Mouse (Mus musculus): ENCODE measurements around the gene Fam89a.

DNA sequence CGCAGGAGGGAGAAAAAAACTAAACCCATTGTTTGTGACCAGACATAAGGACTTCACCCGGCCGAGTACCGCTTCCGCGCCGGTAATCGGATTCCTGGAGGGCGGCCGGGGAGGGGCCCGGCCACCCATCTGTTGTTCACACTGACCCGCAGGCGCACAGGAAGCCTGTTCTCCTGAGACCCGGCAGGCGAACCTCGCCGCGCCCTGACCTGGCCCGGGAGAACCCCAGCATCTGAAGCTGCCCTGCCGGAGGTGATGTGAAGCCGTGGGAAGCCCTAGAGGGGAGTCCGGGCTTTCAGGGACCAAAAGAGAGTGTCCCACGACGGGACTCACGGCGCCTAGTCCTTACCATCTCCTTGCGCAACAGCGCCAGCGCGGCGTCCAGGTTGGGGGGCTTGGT, 441 bp downstream of the Fam89a start:
- TF ChIP-seq CTCF (IDR thresholded peaks at IDR 0.05; ENCODE audit: control insufficient read depth, insufficient read depth, low read length) (no peak), POLR2A (IDR thresholded peaks at IDR 0.05; ENCODE audit: borderline replicate concordance, control insufficient read depth, low read depth, low read length) (no peak)
